Mouse (Mus musculus) heart, postnatal 0 days (tissue): ENCODE measurements at regions not wholly inside any gene's neighbourhood (a gene's known extent, or its start where the extent isn't known, plus 50 kb on each side); places are given as distances from the start of the nearest gene placed in this dataset.
A peak's percentile ranks its signal among the peaks of the same experiment; 100 is the strongest.

Source experiments
- ATAC-seq: fragments of 200-750 bp; cut with Nextera tagmentation; 2 replicates; pipeline ENCODE4 v1.8.0; 2017; ENCODE audit warnings: low read depth, moderate number of reproducible peaks, moderate library complexity; ENCODE audit not compliant: insufficient read depth
- DNase-seq: peaks from one replicate; pipeline ENCODE4 v3.0.0-alpha.2; 2016; ENCODE audit warnings: low spot score
- H3K27ac ChIP-seq: fragments of 300-500 bp; sonication (generic); 2 replicates; pipeline ENCODE4 v1.5.1; 2014; ENCODE audit warnings: low read depth, mild to moderate bottlenecking
- H3K27me3 ChIP-seq: fragments of 300-500 bp; sonication (generic); 2 replicates; pipeline ENCODE4 v1.6.1; 2014; ENCODE audit warnings: low read length, mixed read lengths; ENCODE audit not compliant: control insufficient read depth, insufficient read depth
- H3K36me3 ChIP-seq: fragments of 300-500 bp; sonication (generic); replicated peaks from 2 replicates; pipeline ENCODE4 v1.6.1; 2014; ENCODE audit warnings: low read length, mixed read lengths; ENCODE audit not compliant: control insufficient read depth, insufficient read depth
- H3K4me1 ChIP-seq: fragments of 300-500 bp; sonication (generic); 2 replicates; pipeline ENCODE4 v1.6.1; 2014; ENCODE audit warnings: antibody characterized with exemption; ENCODE audit not compliant: control insufficient read depth, insufficient read depth
- H3K4me2 ChIP-seq: fragments of 300-500 bp; sonication (generic); 2 replicates; pipeline ENCODE4 v1.6.1; 2014; ENCODE audit warnings: low read depth, mild to moderate bottlenecking, low read length, moderate library complexity
- H3K4me3 ChIP-seq: fragments of 300-500 bp; sonication (generic); 2 replicates; pipeline ENCODE4 v1.5.1; 2014; ENCODE audit warnings: low read depth, low read length
- H3K9ac ChIP-seq: fragments of 300-500 bp; sonication (generic); replicated peaks from 2 replicates; pipeline ENCODE4 v1.6.1; 2014; ENCODE audit warnings: low read depth, low read length, mixed read lengths
- H3K9me3 ChIP-seq: fragments of 300-500 bp; sonication (generic); replicated peaks from 2 replicates; pipeline ENCODE4 v1.6.1; 2016; ENCODE audit warnings: low read length; ENCODE audit not compliant: control insufficient read depth
- CTCF ChIP-seq: IDR thresholded peaks from 2 replicates; pipeline ENCODE4 v1.5.1; 2016; ENCODE audit warnings: antibody characterized with exemption, control low read depth, low read depth
- EP300 ChIP-seq: IDR thresholded peaks from 2 replicates; pipeline ENCODE4 v1.6.1; 2016; ENCODE audit warnings: antibody characterized with exemption, low read depth
- WGBS: fragments of 180-500 bp; shearing (Covaris S2); extraction: QIAGEN DNeasy Blood & Tissue Kit; methylation state at CpG from one replicate; pipeline ENCODE4 v1.1.7; 2014; 5-methylcytosine and 5-hydroxymethylcytosine counted together

DNA sequence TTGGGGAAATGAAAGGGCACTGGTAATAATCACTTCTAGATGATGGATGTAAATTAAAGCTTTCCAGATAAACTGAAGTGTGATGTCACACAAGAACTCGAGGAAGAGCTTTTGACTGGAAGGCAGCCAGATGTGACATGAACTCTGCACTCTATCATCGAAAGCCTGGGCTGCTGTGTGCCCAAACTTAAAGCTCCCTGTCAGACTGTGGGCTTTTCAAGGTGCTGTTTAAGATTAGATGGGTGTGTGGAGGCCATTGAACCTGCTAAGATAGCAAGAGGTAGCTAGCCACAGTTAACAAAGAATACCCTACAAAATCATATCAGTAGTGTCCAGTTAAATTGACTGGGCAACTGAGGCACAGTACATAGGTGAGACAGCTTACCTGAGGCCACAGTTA is 190.1 kb downstream of the Fam49a start:
- Histone ChIP-seq H3K4me3 (no peak overlapping the region), H3K36me3 (no peaks in the 10 kb centered on the region), H3K4me2 (no peak overlapping the region), H3K9me3 (no peaks in the 10 kb centered on the region), H3K9ac (no peak overlapping the region), H3K27me3 (no peaks in the 10 kb centered on the region), H3K27ac (no peak overlapping the region), H3K4me1 (no peaks in the 10 kb centered on the region)
- TF ChIP-seq EP300, result no peak
- ATAC-seq, result no peak
- no peak for DNase-seq
- 7% methylated on average over 2 of the region's 2 CpGs for WGBS

DNA sequence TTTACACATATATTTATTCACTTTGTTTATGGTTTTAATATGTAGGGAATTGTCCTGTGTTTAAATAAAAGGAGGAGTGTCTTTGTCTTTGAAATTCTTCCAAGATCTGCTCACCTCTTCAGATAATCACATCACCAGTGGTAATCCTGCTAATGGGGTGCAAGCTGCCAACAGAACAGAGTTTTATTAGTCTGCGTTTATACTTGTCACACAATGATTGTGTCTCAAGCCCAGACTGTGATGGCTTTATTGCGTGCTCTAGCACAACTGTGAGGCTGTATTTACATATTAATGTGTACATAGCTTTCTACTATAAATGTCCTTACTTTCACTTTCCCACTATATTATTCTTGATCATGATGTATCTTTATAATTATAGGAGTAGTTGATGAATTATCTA is 184.8 kb downstream of the Fam49a start:
- ATAC-seq, result no peak
- H3K4me2 ChIP-seq, result no peak overlapping the region
- no peak for DNase-seq
- H3K4me1 ChIP-seq, result no peaks in the 10 kb centered on the region
- 75% methylated on average over 2 of the region's 2 CpGs for WGBS
- H3K9ac ChIP-seq, result no peak overlapping the region
- H3K27ac ChIP-seq, result no peak overlapping the region
- no peaks in the 10 kb centered on the region for H3K27me3 ChIP-seq
- H3K36me3 ChIP-seq, result no peaks in the 10 kb centered on the region
- TF ChIP-seq EP300, result no peak
- no peak for TF ChIP-seq CTCF
- no peaks in the 10 kb centered on the region for H3K9me3 ChIP-seq
- H3K4me3 ChIP-seq, result no peak overlapping the region

DNA sequence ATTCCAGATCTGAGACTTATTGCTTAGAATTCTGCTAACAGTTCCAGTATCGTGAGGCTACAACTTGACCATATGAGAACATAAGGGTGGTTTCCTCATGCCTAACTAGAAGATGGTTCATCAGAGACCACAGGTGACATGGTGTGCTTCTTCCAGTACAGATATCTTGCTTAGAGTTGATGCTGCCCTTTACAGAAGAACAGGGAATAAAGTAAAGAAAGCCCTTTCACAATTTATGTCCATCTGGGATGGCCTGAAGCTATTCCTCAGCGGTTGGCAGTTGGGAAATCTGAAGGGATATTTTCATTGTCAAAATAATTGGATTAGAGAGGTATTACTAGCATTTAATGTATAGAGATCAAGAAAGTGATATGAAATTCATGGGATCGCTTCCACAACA is 184.3 kb downstream of the Fam49a start:
- H3K4me2 ChIP-seq, result no peak overlapping the region
- H3K27ac ChIP-seq, result no peak overlapping the region
- ATAC-seq (no peak), DNase-seq (no peak)
- H3K9me3 ChIP-seq, result no peaks in the 10 kb centered on the region
- no peaks in the 10 kb centered on the region for H3K27me3 ChIP-seq
- no peak overlapping the region for H3K4me3 ChIP-seq
- H3K36me3 ChIP-seq, result no peaks in the 10 kb centered on the region
- no peak overlapping the region for H3K9ac ChIP-seq
- no peaks in the 10 kb centered on the region for H3K4me1 ChIP-seq
- TF ChIP-seq CTCF (no peak), EP300 (no peak)
- 89% methylated on average over 3 of the region's 3 CpGs for WGBS

DNA sequence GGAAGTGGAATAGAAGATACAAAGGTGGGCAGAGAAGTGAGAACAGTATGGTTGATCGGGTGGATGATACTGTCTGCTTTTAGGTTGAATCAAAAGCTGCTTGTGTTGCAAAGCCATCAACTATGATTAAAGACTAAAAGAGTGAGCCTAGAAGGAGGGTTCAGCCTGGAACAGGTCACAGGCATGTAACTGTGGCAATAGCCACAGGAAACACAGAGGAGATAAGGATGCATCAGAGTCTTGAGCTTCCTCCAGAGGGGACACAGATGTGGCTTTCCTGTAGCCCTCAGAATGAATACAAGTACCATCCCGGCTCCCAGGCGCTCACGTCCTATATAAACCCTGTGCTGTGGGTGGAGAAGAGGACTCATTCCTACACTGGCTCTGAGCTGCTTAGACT is 180.9 kb downstream of the Fam49a start:
- no peak overlapping the region for H3K9ac ChIP-seq
- H3K9me3 ChIP-seq, result no peaks in the 10 kb centered on the region
- DNase-seq, result no peak
- no peak overlapping the region for H3K4me2 ChIP-seq
- 79% methylated on average over 4 of the region's 4 CpGs for WGBS
- TF ChIP-seq CTCF, result no peak
- TF ChIP-seq EP300, result no peak
- H3K27ac ChIP-seq, result no peak overlapping the region
- H3K27me3 ChIP-seq, result no peaks in the 10 kb centered on the region
- no peak for ATAC-seq
- H3K4me1 ChIP-seq, result peaks cover 3% of the 10 kb centered on the region; the same call in 1 of the 2 replicates
- no peaks in the 10 kb centered on the region for H3K36me3 ChIP-seq
- no peak overlapping the region for H3K4me3 ChIP-seq

DNA sequence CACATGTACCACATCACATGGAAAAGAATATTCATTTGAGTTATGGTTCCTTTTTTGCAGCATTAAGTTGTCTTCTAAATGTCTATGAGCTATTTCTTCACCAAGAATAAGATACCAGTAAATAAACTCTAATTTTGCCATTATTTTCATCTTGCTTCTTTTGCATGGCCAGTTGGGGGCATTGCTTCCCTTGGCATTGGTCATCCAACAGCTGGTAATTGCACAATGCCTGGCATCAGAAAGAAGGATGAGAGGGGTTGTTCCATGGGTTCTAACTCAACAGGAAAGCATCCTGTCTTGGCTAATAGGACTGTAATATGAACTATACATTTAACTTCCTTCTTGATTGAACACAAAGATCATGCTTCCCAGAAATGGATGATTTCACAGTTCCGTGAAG is 174.4 kb downstream of the Fam49a start:
- Histone ChIP-seq H3K27me3 (no peaks in the 10 kb centered on the region), H3K4me1 (peaks cover 3% of the 10 kb centered on the region; the same call in 1 of the 2 replicates), H3K27ac (no peak overlapping the region), H3K4me3 (no peak overlapping the region), H3K9me3 (no peaks in the 10 kb centered on the region), H3K36me3 (no peaks in the 10 kb centered on the region), H3K9ac (no peak overlapping the region), H3K4me2 (no peak overlapping the region)
- no peak for TF ChIP-seq EP300
- peak; percentile 47 for TF ChIP-seq CTCF
- ATAC-seq (no peak), DNase-seq (peak; percentile 13)
- 92% methylated on average over 1 of the region's 1 CpGs for WGBS

DNA sequence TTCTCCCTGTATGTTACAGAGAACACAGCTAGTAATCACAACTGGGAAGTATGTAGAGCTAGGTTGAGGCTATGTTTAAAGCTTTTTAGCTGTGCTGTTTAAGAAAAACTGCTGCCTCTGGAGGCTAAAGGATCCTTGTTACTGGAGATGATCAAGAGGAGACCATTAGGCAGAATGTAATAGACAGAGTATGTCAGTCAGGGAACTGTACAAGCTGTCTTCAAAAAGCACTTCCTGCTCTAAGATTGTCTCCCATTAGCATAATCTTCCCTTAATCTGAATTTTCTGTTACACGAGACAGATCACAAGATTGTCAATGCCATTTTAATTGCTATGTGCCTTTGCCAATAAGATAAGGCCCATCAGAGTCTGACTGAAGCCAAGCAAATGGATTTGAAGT is 170.7 kb downstream of the Fam49a start:
- Histone ChIP-seq H3K27me3 (no peaks in the 10 kb centered on the region), H3K4me1 (no peaks in the 10 kb centered on the region), H3K27ac (no peak overlapping the region), H3K9ac (no peak overlapping the region), H3K36me3 (no peaks in the 10 kb centered on the region), H3K9me3 (no peaks in the 10 kb centered on the region), H3K4me2 (no peak overlapping the region), H3K4me3 (no peak overlapping the region)
- whole genome bisulfite sequencing, result 50% methylated on average over 1 of the region's 1 CpGs
- no peak for ATAC-seq
- TF ChIP-seq EP300 (no peak), CTCF (no peak)
- no peak for DNase-seq
